Mouse (Mus musculus) ovary, adult 2 months (tissue): ENCODE measurements around the gene Srsf2. TPM values are rescaled to one million over a fixed set of nuclear protein-coding genes. Genes with fewer than 3 reads are reported as not detected.

Experiments
- polyA plus RNA-seq: library from polyadenylated mRNA; depleted of rRNA; stranded (reverse); fragments of >200 nt; gene quantifications from 2 replicates; pipeline ENCODE4 v1.2.3, GENCODE M21; 2012; rRNA removed

Gene Srsf2
- 1,242 and 1,559 TPM in 2 replicates for polyA plus RNA-seq

DNA sequence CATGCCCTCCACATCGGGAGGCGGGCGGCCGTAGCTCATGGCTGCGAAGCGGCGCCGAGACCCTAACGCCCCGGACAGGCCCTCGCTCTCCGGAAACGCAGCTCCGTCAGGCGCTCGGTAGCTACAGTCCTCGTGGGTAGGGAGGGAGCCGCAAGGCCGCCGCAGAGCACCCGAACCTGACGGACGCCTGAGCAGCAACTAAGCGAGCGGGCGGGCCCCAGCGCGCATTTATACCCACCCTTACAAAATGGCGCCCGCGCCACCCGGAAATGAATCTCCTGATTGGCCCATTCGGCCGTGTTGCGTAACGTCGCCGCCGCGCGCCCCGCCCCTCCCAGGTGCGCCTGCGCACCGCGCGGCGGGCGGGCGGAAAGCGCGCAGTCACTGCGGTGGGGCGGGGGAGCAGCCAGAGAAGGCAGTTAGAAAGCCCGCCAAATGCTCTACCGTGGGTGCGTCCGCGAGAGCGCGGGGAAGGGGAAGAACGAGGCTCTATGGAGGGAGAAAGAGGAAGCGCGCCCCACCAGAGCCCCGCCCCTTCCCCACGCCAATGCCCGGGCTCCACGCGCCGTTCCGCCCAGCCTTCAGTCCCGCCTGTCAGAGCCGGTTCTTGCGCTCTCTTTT lies at the start of gene Srsf2:
TSS of gene Srsf2 (minus strand) at position 204 of the 621 bp plus-strand sequence.

GRCm38 (mm10) chr11:116852291-116852890 lies 503 bp downstream of the Srsf2 start, which contains the start of gene Mfsd11:
Mfsd11 (plus strand) TSS chr11:116852440.

GRCm38 (mm10) chr11:116843261-116844233 lies 9.3 kb downstream of the Srsf2 start, which contains the start of the genes Mettl23 and Jmjd6:
Mettl23 (plus strand) TSS chr11:116843278.
Jmjd6 (minus strand) TSS chr11:116843449.

DNA sequence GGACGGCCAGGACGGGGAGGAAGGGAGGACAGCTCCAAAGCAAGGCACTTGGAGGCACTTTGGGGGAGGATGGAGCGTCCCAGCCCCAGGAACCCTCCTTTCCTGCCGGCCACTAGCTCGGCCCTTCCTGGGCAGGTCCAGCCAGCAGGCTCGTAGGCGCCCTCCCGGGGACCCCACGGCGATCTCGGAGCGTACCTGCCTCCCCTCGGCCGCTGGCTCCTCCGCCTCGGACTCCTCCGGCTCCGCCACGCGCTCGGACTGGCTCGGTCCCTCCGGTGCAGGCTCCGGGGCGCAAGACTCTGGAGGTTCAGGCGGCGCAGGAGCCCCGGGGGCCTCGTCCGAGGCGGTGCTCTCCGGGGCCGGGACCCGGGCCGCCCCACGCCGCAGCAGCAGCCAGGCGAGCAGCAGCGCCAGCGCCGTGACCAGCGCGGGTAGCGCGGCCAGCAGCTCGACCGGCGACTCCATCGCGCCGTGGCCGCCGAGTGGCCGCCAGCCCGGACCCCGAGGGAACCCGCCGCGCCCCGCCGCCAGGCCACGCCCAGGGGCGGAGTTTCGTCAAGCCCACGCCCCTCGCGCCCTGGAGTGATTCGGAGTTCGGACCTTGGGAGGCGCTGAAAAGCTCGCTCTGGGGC lies 25.2 kb downstream of the Srsf2 start, which contains the start of gene Mxra7:
TSS of gene Mxra7 (minus strand) at position 513 of the 632 bp plus-strand sequence.

Other genes with a start within 250 kb of the Srsf2 start
- gene Rhbdf2, start 226.1 kb downstream of the Srsf2 start, polyA plus RNA-seq, result 94.1 and 97.8 TPM in 2 replicates
- 19.7 and 23.3 TPM in 2 replicates for gene Prcd, start 199.6 kb downstream of the Srsf2 start, polyA plus RNA-seq
- gene Cygb, start 198.8 kb downstream of the Srsf2 start, polyA plus RNA-seq, result 128 and 135 TPM in 2 replicates
- gene St6galnac1, start 77.6 kb downstream of the Srsf2 start, polyA plus RNA-seq, result 0.10 and 0.24 TPM in 2 replicates
- gene Mxra7, start 25.0 kb downstream of the Srsf2 start, polyA plus RNA-seq, result 110 and 217 TPM in 2 replicates
- gene Mettl23, start 9.8 kb downstream of the Srsf2 start, polyA plus RNA-seq, result 21.8 and 22.7 TPM in 2 replicates
- 34.6 and 37.0 TPM in 2 replicates for gene Jmjd6, start 9.6 kb downstream of the Srsf2 start, polyA plus RNA-seq
- gene Mfsd11, start 654 bp downstream of the Srsf2 start, polyA plus RNA-seq, result 32.6 and 33.4 TPM in 2 replicates
- gene Mgat5b, start 65.8 kb upstream of the Srsf2 start, polyA plus RNA-seq, result 0.40 and 0.52 TPM in 2 replicates